In genomic region chr13:9445533-9446294, GRCm38 (mm10) we compare ENCODE assay signal across 21 mouse cellular contexts.
DNase-seq lines count a peak whose midpoint lies in the region; ATAC-seq and TF ChIP-seq lines count a peak whose summit lies in the region.
"Had no signal": no experiment of that assay in that cellular context is flagged by ENCODE, and none has a peak within 500 bp of the region (broad histone marks: within the 10 kb centered on the region; RNA-seq: fewer than 3 reads in every experiment).

No protein-coding gene starts in this region.

- no peak for TF ChIP-seq CTCF in gastrocnemius, adult 2 months (IDR thresholded peaks at IDR 0.05)

- H3K36me3 ChIP-seq in heart, embryonic 14.5 days (ENCODE audit: control insufficient read depth, insufficient read depth, low read length) = no peaks in the 10 kb centered on the region
- H3K36me3 ChIP-seq: forebrain, embryonic 12.5 days; hindbrain, embryonic 12.5 days; kidney, embryonic 15.5 days; limb, embryonic 13.5 days; midbrain, embryonic 12.5 days had no signal

- H3K9me3 ChIP-seq in heart, embryonic 14.5 days (ENCODE audit: control insufficient read depth, low read length) = 0 out of 2 replicates have a peak, but pooled peaks cover 3% of the 10 kb centered on the region
- H3K9me3 ChIP-seq: forebrain, embryonic 12.5 days; hindbrain, embryonic 12.5 days; kidney, embryonic 15.5 days; limb, embryonic 13.5 days; midbrain, embryonic 12.5 days had no signal

- intact Hi-C loops in gastrocnemius, adult 2 months (cut with DNase I) = no loop called here
- intact Hi-C loops in gastrocnemius, postnatal 36 days (cut with DNase I) = no loop called here

- H3K4me3 ChIP-seq in gastrocnemius, adult 2 months = no peak overlapping the region
- no peak overlapping the region for H3K4me3 ChIP-seq in heart, embryonic 14.5 days (ENCODE audit: control insufficient read depth in 1 of 2, insufficient read depth in 1 of 2, low read depth in 1 of 2, low read length in 2 of 2)
- H3K4me3 ChIP-seq: embryonic facial prominence, embryonic 13.5 days; erythroblast, embryonic 14.5 days; forebrain, embryonic 12.5 days; hindbrain, embryonic 12.5 days; kidney, embryonic 15.5 days; limb, embryonic 13.5 days; midbrain, embryonic 12.5 days had no signal

- H3K9ac ChIP-seq in heart, embryonic 14.5 days (ENCODE audit: low read length) = no peak overlapping the region
- H3K9ac ChIP-seq: embryonic facial prominence, embryonic 13.5 days; forebrain, embryonic 12.5 days; hindbrain, embryonic 12.5 days; kidney, embryonic 15.5 days; limb, embryonic 13.5 days; liver, embryonic 14.5 days; lung, embryonic 14.5 days; midbrain, embryonic 12.5 days had no signal

- WGBS in heart, embryonic 14.5 days = 45% methylated on average over 6 of the region's 6 CpGs

- H3K4me1 ChIP-seq in heart, embryonic 14.5 days (ENCODE audit: control insufficient read depth in 2 of 2, insufficient read depth in 2 of 2, low read length in 2 of 2) = peaks cover 9 to 45% of the 10 kb centered on the region in 2 experiments
- H3K4me1 ChIP-seq: embryonic facial prominence, embryonic 13.5 days; forebrain, embryonic 12.5 days; hindbrain, embryonic 12.5 days; kidney, embryonic 15.5 days; limb, embryonic 13.5 days; midbrain, embryonic 12.5 days had no signal

- no peak for ATAC-seq in heart, embryonic 14.5 days (ENCODE audit: insufficient number of reproducible peaks, insufficient read depth, low FRiP score, low read depth)
- ATAC-seq: activated CD4-positive, CD25-positive, alpha-beta regulatory T cell, adult 4 months had no signal

- H3K4me2 ChIP-seq in heart, embryonic 14.5 days (ENCODE audit: low read length) = no peak overlapping the region
- H3K4me2 ChIP-seq: embryonic facial prominence, embryonic 13.5 days; forebrain, embryonic 12.5 days; hindbrain, embryonic 12.5 days; kidney, embryonic 15.5 days; limb, embryonic 13.5 days; lung, embryonic 14.5 days; midbrain, embryonic 12.5 days had no signal

- no peak for DNase-seq in gastrocnemius, adult 2 months
- DNase-seq in gastrocnemius, postnatal 36 days = no peak
- DNase-seq in heart, adult 8-10 months (ENCODE audit: low spot score) = no peak
- DNase-seq in kidney, postnatal 36 days = peak; percentile 17 to 23
- DNase-seq in kidney, adult 18-20 months = no peak
- no peak for DNase-seq in yolk sac, embryonic 10.5 days (ENCODE audit: low spot score)
- DNase-seq: adrenal gland, postnatal 10 days; embryo, embryonic 11 days; layer of hippocampus, adult 9-11 months; lung, embryonic 14.5 days; thymus, postnatal 25 days had no signal

- H3K27me3 ChIP-seq in heart, embryonic 14.5 days (ENCODE audit: control insufficient read depth, insufficient read depth, low read length) = no peaks in the 10 kb centered on the region
- H3K27me3 ChIP-seq: embryonic facial prominence, embryonic 13.5 days; forebrain, embryonic 12.5 days; hindbrain, embryonic 12.5 days; kidney, embryonic 15.5 days; limb, embryonic 13.5 days; midbrain, embryonic 12.5 days had no signal

- 0 out of 2 replicates have a peak overlapping the region, but pooled peaks have one; percentile 3 for H3K27ac ChIP-seq in gastrocnemius, adult 2 months
- H3K27ac ChIP-seq in heart, embryonic 14.5 days (replicated peaks in 1 of 2; ENCODE audit: control insufficient read depth in 1 of 2, insufficient read depth in 1 of 2, low read depth in 2 of 2, low read length in 2 of 2) = peak overlapping the region; percentile 34 to 53
- H3K27ac ChIP-seq: embryonic facial prominence, embryonic 13.5 days; forebrain, embryonic 12.5 days; hindbrain, embryonic 12.5 days; kidney, embryonic 15.5 days; limb, embryonic 13.5 days; liver, embryonic 14.5 days; midbrain, embryonic 12.5 days had no signal

Comparison
In these comparisons a context has a peak if more than half of its experiments do, and no peak if none do; other contexts are left out.
1. DNase-seq: peak in kidney, postnatal 36 days (2 of 2); none in gastrocnemius, adult 2 months (single experiment), gastrocnemius, postnatal 36 days (0 of 2), heart, adult 8-10 months (single experiment), kidney, adult 18-20 months (single experiment) and yolk sac, embryonic 10.5 days (single experiment).